Mouse (Mus musculus) heart, adult 8-10 months (tissue): Measurements from ENCODE around the gene Gm11639. TPM values are rescaled to one million over a fixed set of nuclear protein-coding genes. Genes with fewer than 3 reads are reported as not detected.

Experiments used
- DNase-seq: peaks from one replicate; pipeline ENCODE4 v3.0.0; 2022; ENCODE audit warnings: low spot score
- total RNA-seq, 4 experiments: library from RNA; stranded (reverse); gene quantifications; 2 replicates each; pipeline ENCODE4 v1.2.4; 2022

The Gm11639 gene
- total RNA-seq, 4 experiments from 2014 or later: 0.03 TPM

DNA sequence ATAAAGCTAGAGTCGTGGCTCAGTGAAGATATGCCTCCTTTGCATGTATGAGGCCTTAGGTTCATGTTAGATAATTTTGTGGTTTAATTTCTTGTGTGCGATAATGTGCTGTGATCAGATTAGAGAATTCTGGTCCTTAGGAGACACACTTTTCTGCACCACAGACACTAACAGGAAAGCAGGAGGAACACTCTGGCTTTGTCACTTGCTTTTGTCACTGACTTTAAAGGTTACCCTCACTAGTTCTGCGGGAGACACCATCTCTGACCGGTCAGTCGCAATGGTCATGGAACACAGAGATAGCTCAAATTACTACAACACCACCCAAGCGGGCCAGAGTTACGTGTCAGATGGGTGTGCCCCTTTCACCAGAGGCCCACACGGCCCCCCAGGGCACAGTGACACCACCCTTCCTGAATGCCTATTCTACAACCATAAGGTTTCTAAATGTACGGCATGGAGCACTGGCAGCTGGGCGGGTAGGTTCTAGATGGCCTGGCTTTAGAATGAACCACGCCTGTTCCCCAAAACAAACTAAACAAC is 466.9 kb downstream of the Gm11639 start:
- DNase-seq: no peak

GRCm38 (mm10) chr11:105153068-105153833 is 467.7 kb downstream of the Gm11639 start:
- no peak for DNase-seq

DNA sequence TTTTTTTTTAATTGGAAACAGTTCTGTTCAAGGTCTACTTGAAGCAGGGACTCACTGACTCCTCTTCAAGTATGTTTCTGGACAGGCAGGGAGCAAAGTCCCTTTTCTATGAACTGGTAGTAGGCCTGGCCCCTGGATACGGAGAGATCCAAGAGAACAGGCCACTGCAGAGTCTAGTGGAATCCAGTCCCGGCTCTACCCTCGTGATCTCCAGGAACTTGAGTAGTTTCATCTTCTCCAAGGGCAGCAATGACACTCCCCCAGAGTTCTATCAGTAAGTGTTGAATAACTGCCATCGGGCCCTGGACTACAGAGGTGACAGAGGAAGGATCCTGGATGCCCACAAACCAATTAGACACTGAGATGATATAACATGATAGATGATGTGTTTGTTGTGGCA is 470.4 kb downstream of the Gm11639 start:
- DNase-seq: no peak

GRCm38 (mm10) chr11:105156748-105157267 is 471.3 kb downstream of the Gm11639 start:
- DNase-seq: peak; percentile 11

GRCm38 (mm10) chr11:105158047-105158446 is 472.5 kb downstream of the Gm11639 start:
- no peak for DNase-seq

DNA sequence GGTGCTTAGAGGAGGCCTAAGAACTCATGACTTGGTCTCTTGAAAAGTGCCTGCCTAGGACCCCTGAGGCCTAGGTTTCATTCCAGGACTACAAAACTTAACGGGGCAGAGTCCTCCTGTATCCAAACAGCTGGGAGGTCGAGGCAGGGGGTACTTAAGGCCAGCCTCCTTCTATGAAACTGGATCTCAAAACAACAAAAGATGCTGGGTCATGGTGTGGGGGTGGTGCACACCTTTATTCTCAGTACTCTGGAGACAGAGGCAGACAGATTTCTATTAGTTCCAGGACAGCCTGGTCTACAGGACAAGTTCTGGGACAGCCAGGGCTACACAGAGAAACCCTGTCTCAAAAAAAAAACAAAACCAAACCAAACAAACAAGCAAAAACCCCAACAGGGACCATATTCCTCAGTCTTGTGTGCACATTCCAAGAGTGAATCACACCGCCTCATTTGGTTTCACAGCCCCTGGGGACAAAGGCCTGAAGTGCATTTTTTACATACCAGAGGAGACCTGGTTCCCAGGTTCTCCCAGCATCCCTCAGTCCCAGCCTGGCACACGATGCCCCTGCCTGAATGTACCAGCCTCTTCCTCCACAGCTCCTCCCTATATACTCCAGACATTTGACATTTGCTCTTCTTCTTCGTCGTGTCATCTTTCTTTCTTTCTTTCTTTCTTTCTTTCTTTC is 474.3 kb downstream of the Gm11639 start:
- no peak for DNase-seq

DNA sequence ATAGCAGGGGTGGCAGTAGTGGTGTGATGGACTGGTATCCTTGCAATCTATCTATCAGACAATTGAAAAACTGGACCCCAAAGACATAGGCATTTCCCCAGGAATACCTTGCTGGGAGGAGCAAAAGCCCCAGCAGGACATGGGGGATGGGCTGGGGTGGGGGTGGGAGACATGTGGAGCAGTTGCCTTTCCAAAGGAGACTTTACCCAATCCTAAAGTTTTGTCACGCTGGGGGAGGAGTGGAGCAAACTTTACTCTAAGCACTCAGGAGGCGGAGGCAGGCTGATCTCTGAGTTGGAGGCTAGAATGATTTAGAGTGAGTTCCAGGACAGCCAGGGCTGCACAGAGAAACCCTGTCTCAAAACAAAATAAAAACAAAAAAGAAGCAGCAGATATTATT is 475.9 kb downstream of the Gm11639 start:
- no peak for DNase-seq

DNA sequence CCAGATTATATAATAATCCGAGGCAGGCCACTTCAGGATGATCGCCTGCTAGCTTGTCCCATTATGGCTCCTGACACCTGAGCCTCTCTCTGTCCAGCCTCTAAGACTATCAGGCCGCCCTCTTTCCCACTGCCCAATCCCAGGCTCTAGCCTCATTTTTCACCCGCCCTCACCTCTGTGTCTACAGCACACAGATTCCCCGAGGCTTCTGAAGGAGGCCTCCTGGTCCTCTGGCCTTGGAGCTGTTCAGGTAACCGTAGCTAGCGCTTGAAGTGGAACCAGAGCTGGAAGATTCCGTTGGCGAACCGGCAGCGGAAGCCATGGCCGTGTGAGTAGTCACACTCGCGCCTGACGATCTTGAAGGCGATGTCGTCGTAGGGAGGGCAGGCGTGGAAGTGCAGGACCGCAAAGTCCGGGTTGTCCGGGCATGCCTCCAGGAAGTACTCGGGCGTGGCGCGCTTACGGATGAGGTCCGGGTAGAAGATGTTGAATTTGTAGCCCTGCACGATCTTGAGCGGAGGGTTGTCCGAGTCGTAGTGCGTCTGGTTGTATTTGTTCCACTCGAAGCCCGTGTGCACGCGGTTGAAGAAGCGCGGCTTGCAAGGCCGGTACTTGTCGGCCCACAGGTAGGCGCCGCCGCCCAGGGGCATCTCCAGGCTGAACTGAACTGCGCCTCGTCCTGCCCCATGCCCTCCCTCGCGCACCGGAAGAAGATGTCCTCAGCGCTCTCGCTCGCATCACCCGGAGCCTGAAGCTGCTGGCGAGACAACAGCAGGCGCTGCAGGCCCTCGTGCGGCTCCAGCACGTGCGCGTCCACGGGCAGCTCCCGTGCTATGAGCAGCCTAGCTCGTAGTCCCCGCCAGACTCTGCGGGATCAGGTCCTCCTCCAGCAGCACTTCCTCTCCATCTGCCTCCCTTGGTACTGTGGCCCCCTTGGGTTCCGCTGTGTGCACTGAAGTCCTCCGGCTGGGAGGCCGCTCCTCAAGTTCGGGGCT is 479.3 kb downstream of the Gm11639 start:
- no peak for DNase-seq

- no peak for DNase-seq
These were observed 481.3 kb downstream of the Gm11639 start for GRCm38 (mm10) chr11:105166780-105167179.

Other genes starting within 250 kb of the Gm11639 start
- gene Kansl1, start 216.8 kb upstream of the Gm11639 start, total RNA-seq: 10 to 100 TPM; 27.0 to 30.0 (median 28.8) TPM
- gene Cdc27, start 135.1 kb upstream of the Gm11639 start, total RNA-seq: 10 to 100 TPM; 24.6 to 33.6 (median 30.5) TPM
- 100 to 1,000 TPM; 630 to 827 (median 696) TPM for gene Myl4, start 135.0 kb upstream of the Gm11639 start, total RNA-seq
- gene Itgb3, start 77.7 kb upstream of the Gm11639 start, total RNA-seq: 1 to 10 TPM; 2.2 to 4.1 (median 2.9) TPM